Mouse (Mus musculus) testis, adult 2 months (tissue): Measurements from ENCODE around the gene Arid2.

Source experiments
- CTCF ChIP-seq: fragments of 200-500 bp; IDR thresholded peaks from 2 replicates; pipeline ENCODE4 v1.5.1; 2012; ENCODE audit warnings: low read depth, mild to moderate bottlenecking, inconsistent platforms, low read length, moderate library complexity; ENCODE audit not compliant: control insufficient read depth, insufficient read depth, insufficient replicate concordance
- POLR2A ChIP-seq: fragments of 200-500 bp; IDR thresholded peaks from 2 replicates; pipeline ENCODE4 v1.6.1; 2012; ENCODE audit warnings: low read depth, mild to moderate bottlenecking, inconsistent platforms, low read length, moderate library complexity; ENCODE audit not compliant: control insufficient read depth

DNA sequence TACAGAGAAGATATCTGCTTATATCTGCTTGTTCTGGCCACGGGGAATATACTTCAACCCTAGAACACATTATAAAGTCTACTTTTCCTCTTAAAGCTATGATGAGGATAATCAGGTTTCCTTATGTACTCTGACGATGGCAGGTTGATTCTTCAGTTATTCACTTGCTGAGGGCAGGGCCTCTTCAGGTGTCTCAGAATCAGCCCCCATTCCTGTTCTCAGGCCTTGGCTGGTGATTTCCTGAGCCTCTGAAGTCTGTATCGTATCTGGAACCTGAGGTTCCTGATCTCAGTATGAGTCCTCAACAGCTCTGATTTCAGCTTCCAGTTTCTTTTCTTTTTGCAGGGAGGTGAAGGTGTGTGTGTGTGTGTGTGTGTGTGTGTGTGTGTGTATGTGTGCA lies 22.7 kb upstream of the Arid2 start:
- TF ChIP-seq POLR2A (no peak), CTCF (no peak)
